In the genomic region with DNA sequence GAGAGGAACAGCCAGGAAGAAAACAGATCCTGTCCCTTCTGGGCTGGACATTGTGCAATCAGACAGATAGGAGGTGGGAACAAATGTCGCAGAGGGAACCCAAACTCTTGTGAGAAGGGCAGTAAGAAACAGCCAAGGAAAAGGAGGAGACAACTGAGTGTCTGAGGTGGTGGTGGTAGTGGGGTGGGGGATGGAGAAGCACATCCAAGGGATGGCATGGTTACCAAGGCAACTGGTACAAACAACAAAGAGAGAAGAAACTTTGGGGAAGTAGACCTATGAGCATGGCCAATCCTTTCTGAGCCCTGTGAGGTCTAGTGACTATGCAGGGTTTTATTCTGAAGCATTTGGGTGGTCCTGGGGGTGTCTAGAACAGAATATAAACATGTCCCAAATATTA, we compare ENCODE assay signal across 29 mouse cellular contexts. TPM values are rescaled to one million over a fixed set of nuclear protein-coding genes. Genes with fewer than 3 reads are reported as not detected.
A peak's percentile ranks its signal among the peaks of the same experiment; 100 is the strongest.
DNase-seq lines count a peak whose midpoint lies in the region; ATAC-seq and TF ChIP-seq lines count a peak whose summit lies in the region.
"Had no signal": no experiment of that assay in that cellular context is flagged by ENCODE, and none has a peak within 500 bp of the region (broad histone marks: within the 10 kb centered on the region; RNA-seq: fewer than 3 reads in every experiment).

No protein-coding gene starts in this region.

- H3K4me3 ChIP-seq in bone marrow, adult 2 months (replicated peaks; ENCODE audit: control insufficient read depth, low read depth, low read length) = no peak overlapping the region
- H3K4me3 ChIP-seq: embryonic facial prominence, embryonic 13.5 days; hindbrain, embryonic 15.5 days; limb, embryonic 13.5 days; liver, embryonic 12.5 days; midbrain, embryonic 15.5 days; neural tube, embryonic 13.5 days; stomach, embryonic 15.5 days had no signal

- H3K27ac ChIP-seq in bone marrow, adult 2 months (ENCODE audit: control insufficient read depth, insufficient read depth, low read depth, low read length, poor library complexity) = peak overlapping the region; percentile 67; the same call in 1 of the 2 replicates
- H3K27ac ChIP-seq: embryonic facial prominence, embryonic 13.5 days; hindbrain, embryonic 15.5 days; limb, embryonic 13.5 days; liver, embryonic 12.5 days; midbrain, embryonic 15.5 days; neural tube, embryonic 13.5 days; stomach, embryonic 15.5 days had no signal

- no peak for TF ChIP-seq CTCF in bone marrow, adult 2 months (IDR thresholded peaks at IDR 0.05; ENCODE audit: control insufficient read depth, insufficient read depth, low read length)

- TF ChIP-seq POLR2A in bone marrow, adult 2 months (IDR thresholded peaks at IDR 0.05; ENCODE audit: borderline replicate concordance, control insufficient read depth, low read depth, low read length) = no peak

- WGBS in bone marrow, adult 2 months = 7% methylated on average over 1 of the region's 1 CpGs

- ATAC-seq in hematopoietic stem cell, adult 5-6 weeks (replicated peaks in 1 of 2; ENCODE audit: insufficient read depth in 1 of 2, low FRiP score in 2 of 2, low TSS enrichment in 1 of 2, low read depth in 1 of 2, poor library complexity in 2 of 2, severe bottlenecking in 2 of 2) = peak; percentile 62 to 76
- ATAC-seq in neutrophil, adult 5-6 weeks (ENCODE audit: extremely low read depth, insufficient number of reproducible peaks, low FRiP score, poor library complexity, severe bottlenecking) = peak; percentile 82
- ATAC-seq: activated CD4-positive, CD25-positive, alpha-beta regulatory T cell, adult 4 months; forebrain, embryonic 16.5 days; liver, embryonic 12.5 days; liver, postnatal 0 days; midbrain, embryonic 15.5 days had no signal

- peaks cover 15% of the 10 kb centered on the region for H3K4me1 ChIP-seq in bone marrow, adult 2 months (ENCODE audit: control insufficient read depth, insufficient read depth, low read length)
- H3K4me1 ChIP-seq: embryonic facial prominence, embryonic 13.5 days; hindbrain, embryonic 15.5 days; limb, embryonic 13.5 days; liver, embryonic 12.5 days; midbrain, embryonic 15.5 days; neural tube, embryonic 13.5 days; stomach, embryonic 15.5 days had no signal

- peak; percentile 29 for DNase-seq in lung, postnatal 36 days
- no peak for DNase-seq in lung, postnatal 10 days
- no peak for DNase-seq in kidney, adult 11 months
- DNase-seq in yolk sac, embryonic 10.5 days (ENCODE audit: low spot score) = no peak
- DNase-seq: adrenal gland, adult 2 months; adrenal gland, postnatal 36 days; cerebellum, adult 9-10 months; gastrocnemius, postnatal 14 days; heart, postnatal 4 days; kidney, adult 2 months; kidney, postnatal 36 days; liver, postnatal 0 days; right cerebral cortex, postnatal 14 days had no signal

RNA-seq across cellular contexts. Expression of a gene that starts 21.5 kb away (rescaled TPM):
- not detected in 2 replicates for polyA plus RNA-seq in bone marrow, adult 2 months (2011; ENCODE audit: insufficient read depth, insufficient read length, low replicate concordance, missing spikeins)
- total RNA-seq in hematopoietic stem cell, adult 5-6 weeks (2017) = not detected in 2 replicates
- 73.4 and 82.4 TPM in 2 replicates for total RNA-seq in neutrophil, adult 5-6 weeks (2017)
- total RNA-seq: adrenal gland, adult 2 months; adrenal gland, postnatal 36 days; gastrocnemius, postnatal 14 days; heart, postnatal 4 days had no signal
- polyA plus RNA-seq: C2C12; embryonic facial prominence, embryonic 13.5 days; forebrain, embryonic 11.5 days; forebrain, embryonic 16.5 days; heart, embryonic 11.5 days; hindbrain, embryonic 15.5 days; kidney, embryonic 16.5 days; limb, embryonic 13.5 days; liver, embryonic 12.5 days; midbrain, embryonic 15.5 days; neural tube, embryonic 13.5 days had no signal

RNA-seq across cellular contexts. Expression of a gene that starts 49.1 kb away (rescaled TPM):
- 23.3 and 24.2 TPM in 2 replicates for polyA plus RNA-seq in bone marrow, adult 2 months (2011; ENCODE audit: insufficient read depth, insufficient read length, low replicate concordance, missing spikeins)
- 57.5 and 64.7 TPM in 2 replicates for total RNA-seq in hematopoietic stem cell, adult 5-6 weeks (2017)
- total RNA-seq in neutrophil, adult 5-6 weeks (2017) = 69.4 and 71.3 TPM in 2 replicates

Comparison
In these comparisons a context has a peak if more than half of its experiments do, and no peak if none do; other contexts are left out.
1. RNA of a gene that starts 21.5 kb away (total RNA-seq): 73.4 to 82.4 TPM in neutrophil, adult 5-6 weeks; not detected in hematopoietic stem cell, adult 5-6 weeks; every median in the first group is over 10 times any median in the second.